Mouse (Mus musculus): Measurements from ENCODE around the gene Ugp2. TPM values are rescaled to one million over a fixed set of nuclear protein-coding genes. Genes with fewer than 3 reads are reported as not detected.
A peak's percentile ranks its signal among the peaks of the same experiment; 100 is the strongest.

Gene Ugp2
- total and polyA plus RNA-seq, 3 experiments: 17.7 to 44.1 (median 24.1) TPM

GRCm38 (mm10) chr11:21322349-21322748 is 48.7 kb downstream of the Ugp2 start:
- peaks cover 33 to 71% of the 10 kb centered on the region in 2 experiments for H3K36me3 ChIP-seq (replicated peaks in 1 of 2; ENCODE audit: control insufficient read depth in 1 of 2, insufficient read depth in 1 of 2, low read length in 1 of 2)
- H3K27me3 ChIP-seq (replicated peaks): no peaks in the 10 kb centered on the region
- H3K9me3 ChIP-seq (replicated peaks; ENCODE audit: low read length): no peaks in the 10 kb centered on the region
- no peak overlapping the region for H3K27ac ChIP-seq (ENCODE audit: insufficient read depth, low read depth)
- in situ Hi-C loops (cut with MboI; ENCODE audit: low pct_ligation_motif_present, low pct_unique_long_range_greater_than_20kb, low sequenced_read_pairs) (loop anchor here (25.0 kb wide), 1 partner anchor 140 kb away; no protein-coding TSS in a partner anchor), dilution Hi-C loops (cut with MboI; ENCODE audit: extremely low pct_ligation_motif_present, extremely low pct_unique_long_range_greater_than_20kb, low sequenced_read_pairs) (no loop called here)
- peak; percentile 7 for DNase-seq (ENCODE audit: extremely low read depth)
- H3K4me2 ChIP-seq (ENCODE audit: insufficient read depth, low read depth, poor library complexity, severe bottlenecking): no peak overlapping the region
- no peak overlapping the region for H3K9ac ChIP-seq (ENCODE audit: insufficient read depth, low read depth)
- no peak overlapping the region for H3K4me3 ChIP-seq (replicated peaks in 1 of 3; ENCODE audit: low read depth in 2 of 3, low read length in 2 of 3, poor library complexity in 1 of 3)
- no peaks in the 10 kb centered on the region for H3K4me1 ChIP-seq (ENCODE audit: control insufficient read depth in 1 of 2, insufficient read depth in 2 of 2)
- TF ChIP-seq POLR2AphosphoS2 (IDR thresholded peaks at IDR 0.05; ENCODE audit: low read depth, low read length) (no peak), NRF1 (IDR thresholded peaks at IDR 0.05; ENCODE audit: low read depth, low read length) (no peak), KAT2A (IDR thresholded peaks at IDR 0.05; ENCODE audit: insufficient replicate concordance, low read length) (no peak), MEF2A (IDR thresholded peaks at IDR 0.05; ENCODE audit: borderline replicate concordance, low read depth, low read length) (no peak), ZMIZ1 (IDR thresholded peaks at IDR 0.05; ENCODE audit: low read depth, low read length) (no peak), NELFE (IDR thresholded peaks at IDR 0.05; ENCODE audit: low read depth, low read length) (no peak), SMC3 (IDR thresholded peaks at IDR 0.05; ENCODE audit: low read depth, low read length) (peak; percentile 41), BHLHE40 (IDR thresholded peaks at IDR 0.05; ENCODE audit: low read depth, low read length) (no peak), USF1 (IDR thresholded peaks at IDR 0.05; ENCODE audit: low read depth, low read length) (no peak), EP300 (IDR thresholded peaks at IDR 0.05; ENCODE audit: low read length) (no peak), SIN3A (IDR thresholded peaks at IDR 0.05; ENCODE audit: low read length) (no peak), POLR2A (IDR thresholded peaks at IDR 0.05; ENCODE audit: low read depth, low read length) (0 out of 2 replicates have a peak, but pooled peaks have one; percentile 15), RAD21 (IDR thresholded peaks at IDR 0.05; ENCODE audit: low read depth, low read length) (peak; percentile 26), MAX (IDR thresholded peaks at IDR 0.05; ENCODE audit: low read length) (no peak), MAFK (IDR thresholded peaks at IDR 0.05; ENCODE audit: insufficient replicate concordance, low read length) (no peak), CTCF (conservative IDR thresholded peaks at IDR 0.05 in 1 of 2, IDR thresholded peaks at IDR 0.05 in 1 of 2; ENCODE audit: low read depth in 2 of 2, low read length in 2 of 2) (peak in 1 of 2 experiments; percentile 47; a peak in 2 of 4 replicates), TBP (conservative IDR thresholded peaks at IDR 0.05; ENCODE audit: low read depth, low read length) (no peak), ZKSCAN1 (IDR thresholded peaks at IDR 0.05; ENCODE audit: borderline replicate concordance, low read depth, low read length) (no peak), CHD1 (IDR thresholded peaks at IDR 0.05; ENCODE audit: low read depth, low read length) (no peak)
- H3K79me2 ChIP-seq (replicated peaks; ENCODE audit: control insufficient read depth, extremely low read depth, insufficient read depth, poor library complexity, severe bottlenecking): no peaks in the 10 kb centered on the region

- H3K4me3 ChIP-seq (replicated peaks in 1 of 3; ENCODE audit: low read depth in 2 of 3, low read length in 2 of 3, poor library complexity in 1 of 3): no peak overlapping the region
- H3K27me3 ChIP-seq (replicated peaks): no peaks in the 10 kb centered on the region
- H3K9ac ChIP-seq (ENCODE audit: insufficient read depth, low read depth): no peak overlapping the region
- H3K9me3 ChIP-seq (replicated peaks; ENCODE audit: low read length): no peaks in the 10 kb centered on the region
- dilution Hi-C loops (cut with MboI; ENCODE audit: extremely low pct_ligation_motif_present, extremely low pct_unique_long_range_greater_than_20kb, low sequenced_read_pairs) (no loop called here), in situ Hi-C loops (cut with MboI; ENCODE audit: low pct_ligation_motif_present, low pct_unique_long_range_greater_than_20kb, low sequenced_read_pairs) (loop anchor here (25.0 kb wide), 1 partner anchor 141 kb away; no protein-coding TSS in a partner anchor)
- TF ChIP-seq EP300 (IDR thresholded peaks at IDR 0.05; ENCODE audit: low read length) (no peak), MAX (IDR thresholded peaks at IDR 0.05; ENCODE audit: low read length) (no peak), SMC3 (IDR thresholded peaks at IDR 0.05; ENCODE audit: low read depth, low read length) (no peak), MAFK (IDR thresholded peaks at IDR 0.05; ENCODE audit: insufficient replicate concordance, low read length) (no peak)
- H3K79me2 ChIP-seq (replicated peaks; ENCODE audit: control insufficient read depth, extremely low read depth, insufficient read depth, poor library complexity, severe bottlenecking): no peaks in the 10 kb centered on the region
- no peak overlapping the region for H3K4me2 ChIP-seq (ENCODE audit: insufficient read depth, low read depth, poor library complexity, severe bottlenecking)
- no peak for DNase-seq (ENCODE audit: extremely low read depth)
- H3K36me3 ChIP-seq (replicated peaks in 1 of 2; ENCODE audit: control insufficient read depth in 1 of 2, insufficient read depth in 1 of 2, low read length in 1 of 2): peaks cover 33 to 68% of the 10 kb centered on the region in 2 experiments
- H3K27ac ChIP-seq (ENCODE audit: insufficient read depth, low read depth): no peak overlapping the region
- no peaks in the 10 kb centered on the region for H3K4me1 ChIP-seq (ENCODE audit: control insufficient read depth in 1 of 2, insufficient read depth in 2 of 2)
Measured at GRCm38 (mm10) chr11:21321577-21321976, 49.4 kb downstream of the Ugp2 start.

All from CH12.LX (cell line).